Mouse (Mus musculus) limb, embryonic 11.5 days (tissue): ENCODE measurements around the gene Tm9sf3. TPM values are rescaled to one million over a fixed set of nuclear protein-coding genes. Genes with fewer than 3 reads are reported as not detected.

Experiments
- ATAC-seq: fragments of 200-750 bp; cut with Nextera tagmentation; 2 replicates; pipeline ENCODE4 v1.8.0; 2017; ENCODE audit warnings: low read depth; ENCODE audit not compliant: insufficient number of reproducible peaks, low FRiP score, low TSS enrichment
- DNase-seq: peaks from one replicate; pipeline ENCODE4 v3.0.0-alpha.2; 2015; ENCODE audit warnings: low spot score
- H3K27ac ChIP-seq: fragments of 300-500 bp; sonication (generic); replicated peaks from 2 replicates; pipeline ENCODE4 v1.5.1; 2014; ENCODE audit warnings: low read depth, mild to moderate bottlenecking, low read length
- H3K27me3 ChIP-seq: fragments of 300-500 bp; sonication (generic); 2 replicates; pipeline ENCODE4 v1.6.1; 2014; ENCODE audit warnings: mild to moderate bottlenecking, low read length, mixed read lengths; ENCODE audit not compliant: control insufficient read depth, insufficient read depth
- H3K36me3 ChIP-seq: fragments of 300-500 bp; sonication (generic); 2 replicates; pipeline ENCODE4 v1.6.1; 2014; ENCODE audit warnings: mild to moderate bottlenecking, low read length, moderate library complexity, mixed read lengths; ENCODE audit not compliant: control insufficient read depth, insufficient read depth
- H3K4me1 ChIP-seq: fragments of 300-500 bp; sonication (generic); 2 replicates; pipeline ENCODE4 v1.6.1; 2014; ENCODE audit warnings: low read length, mixed read lengths; ENCODE audit not compliant: control insufficient read depth, insufficient read depth
- H3K4me2 ChIP-seq: fragments of 300-500 bp; sonication (generic); 2 replicates; pipeline ENCODE4 v1.6.1; 2014; ENCODE audit warnings: low read depth, mild to moderate bottlenecking, moderate library complexity; ENCODE audit not compliant: severe bottlenecking
- H3K4me3 ChIP-seq: fragments of 300-500 bp; sonication (generic); 2 replicates; pipeline ENCODE4 v1.5.1; 2014; ENCODE audit warnings: low read depth, low read length
- H3K9ac ChIP-seq: fragments of 300-500 bp; sonication (generic); 2 replicates; pipeline ENCODE4 v1.6.1; 2014; ENCODE audit warnings: mild to moderate bottlenecking, low read length
- H3K9me3 ChIP-seq: fragments of 300-500 bp; sonication (generic); 2 replicates; pipeline ENCODE4 v1.6.1; 2016; ENCODE audit warnings: low read length; ENCODE audit not compliant: control insufficient read depth
- WGBS: fragments of 180-500 bp; shearing (Covaris S2); extraction: QIAGEN DNeasy Blood & Tissue Kit; methylation state at CpG from one replicate; pipeline ENCODE4 v1.1.7; 2014; 5-methylcytosine and 5-hydroxymethylcytosine counted together
- polyA plus RNA-seq: library from polyadenylated mRNA; unstranded; fragments of >200 nt; fragmentation: Nextera tagmentation; extraction: Ambion mirVana; gene quantifications from 2 replicates; pipeline ENCODE4 v1.2.1, GENCODE M21; 2014

Gene Tm9sf3
- polyA plus RNA-seq, 1 experiment from 2014 or later: 132 TPM

DNA sequence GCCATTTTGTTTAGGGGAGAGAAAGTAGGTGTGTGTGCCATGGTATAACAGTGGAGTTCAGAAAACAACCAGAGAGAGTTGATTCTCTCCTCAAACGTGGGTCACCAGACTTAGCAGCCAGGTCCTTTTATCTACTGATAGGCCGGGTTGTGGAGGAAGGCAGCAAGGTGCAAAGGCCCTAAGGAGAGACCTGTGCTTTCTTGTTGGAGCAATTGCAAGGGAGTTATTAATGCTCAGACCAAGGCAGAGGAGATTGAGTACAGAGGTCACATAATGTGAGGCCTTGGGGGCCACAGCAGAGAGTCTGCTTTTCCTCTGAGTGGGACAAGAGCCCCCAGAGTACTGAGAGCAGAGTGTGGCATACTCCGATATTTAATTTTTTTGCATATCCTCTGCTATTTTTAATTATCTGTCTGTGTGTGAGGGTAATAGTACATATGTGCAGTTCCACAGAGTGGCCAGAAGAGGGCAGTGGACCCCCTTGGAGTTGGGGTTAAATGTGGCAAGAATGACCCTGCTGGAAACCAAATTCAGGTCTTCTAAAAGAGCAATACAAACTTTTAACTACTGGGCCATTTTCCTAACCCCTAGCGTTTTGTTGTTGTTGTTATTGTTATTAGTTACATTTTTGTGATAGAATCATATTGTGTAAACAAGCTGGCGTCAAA is 27.3 kb upstream of the Tm9sf3 start:
- H3K27me3 ChIP-seq: peaks cover 12% of the 10 kb centered on the region; the same call in 1 of the 2 replicates
- WGBS: 55% methylated on average over 5 of the region's 5 CpGs

GRCm38 (mm10) chr19:41288568-41288967 is 24.8 kb upstream of the Tm9sf3 start:
- H3K4me1 ChIP-seq: no peaks in the 10 kb centered on the region
- H3K9me3 ChIP-seq: no peaks in the 10 kb centered on the region
- no peak overlapping the region for H3K4me3 ChIP-seq
- DNase-seq: no peak
- no peak for ATAC-seq
- no peaks in the 10 kb centered on the region for H3K36me3 ChIP-seq
- WGBS: 76% methylated on average over 6 of the region's 6 CpGs
- H3K27me3 ChIP-seq: peaks cover 8% of the 10 kb centered on the region
- H3K27ac ChIP-seq: no peak overlapping the region
- H3K4me2 ChIP-seq: no peak overlapping the region
- no peak overlapping the region for H3K9ac ChIP-seq

More for the DNA sequence above, 27.3 kb upstream of the Tm9sf3 start:
- no peak overlapping the region for H3K27ac ChIP-seq
- no peaks in the 10 kb centered on the region for H3K36me3 ChIP-seq
- H3K9ac ChIP-seq: no peak overlapping the region
- ATAC-seq (no peak), DNase-seq (no peak)
- no peaks in the 10 kb centered on the region for H3K9me3 ChIP-seq
- H3K4me3 ChIP-seq: no peak overlapping the region
- no peaks in the 10 kb centered on the region for H3K4me1 ChIP-seq
- H3K4me2 ChIP-seq: no peak overlapping the region

DNA sequence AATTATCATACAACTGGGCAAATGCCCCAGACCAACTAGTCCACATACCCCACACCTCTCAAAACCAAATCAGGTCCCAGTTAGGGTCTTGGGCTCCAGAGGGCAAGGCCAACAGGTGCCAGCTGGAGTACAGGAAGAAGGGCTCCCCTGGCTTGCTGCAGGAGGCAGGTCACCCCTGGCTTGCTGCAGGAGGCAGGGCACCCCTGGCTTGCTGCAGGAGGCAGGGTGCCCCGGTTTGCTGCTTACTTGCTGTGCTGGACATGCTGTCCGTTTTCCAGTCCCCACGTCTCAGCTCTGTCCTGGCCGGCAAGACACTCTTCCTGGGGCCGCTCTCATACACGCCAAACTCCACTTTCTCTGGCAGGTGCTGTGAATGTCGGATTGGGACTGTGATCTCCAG is 23.4 kb upstream of the Tm9sf3 start:
- H3K4me2 ChIP-seq: no peak overlapping the region
- H3K27me3 ChIP-seq: peaks cover 8% of the 10 kb centered on the region
- no peaks in the 10 kb centered on the region for H3K4me1 ChIP-seq
- no peaks in the 10 kb centered on the region for H3K36me3 ChIP-seq
- no peak overlapping the region for H3K27ac ChIP-seq
- WGBS: 89% methylated on average over 7 of the region's 7 CpGs
- no peak overlapping the region for H3K4me3 ChIP-seq
- ATAC-seq (no peak), DNase-seq (no peak)
- no peaks in the 10 kb centered on the region for H3K9me3 ChIP-seq
- no peak overlapping the region for H3K9ac ChIP-seq

DNA sequence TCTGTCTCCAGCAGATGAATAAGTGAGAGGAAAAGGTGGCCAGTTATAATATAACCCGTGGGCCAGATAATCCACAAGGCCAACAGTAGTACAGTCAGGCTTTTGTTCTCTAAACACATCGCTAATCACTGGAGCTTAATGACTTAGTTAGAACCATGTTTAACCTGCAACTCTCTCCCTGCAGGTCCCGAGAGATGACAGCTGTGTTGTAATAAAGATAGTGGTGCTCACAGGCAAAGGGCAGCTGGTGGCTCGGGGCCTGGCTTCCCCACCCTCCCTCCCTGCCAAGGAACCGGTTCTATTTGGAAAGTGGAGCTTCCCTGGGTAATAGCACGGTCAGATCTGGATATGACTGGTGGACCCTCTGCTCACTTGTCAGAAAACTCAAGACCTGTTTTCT is 20.7 kb upstream of the Tm9sf3 start:
- H3K27ac ChIP-seq: no peak overlapping the region
- no peak for DNase-seq
- WGBS: 40% methylated on average over 6 of the region's 6 CpGs
- no peaks in the 10 kb centered on the region for H3K4me1 ChIP-seq
- H3K36me3 ChIP-seq: no peaks in the 10 kb centered on the region
- H3K4me3 ChIP-seq: no peak overlapping the region
- no peak for ATAC-seq
- no peak overlapping the region for H3K4me2 ChIP-seq
- H3K27me3 ChIP-seq: peaks cover 8% of the 10 kb centered on the region
- no peak overlapping the region for H3K9ac ChIP-seq
- no peaks in the 10 kb centered on the region for H3K9me3 ChIP-seq

- Histone ChIP-seq H3K27me3 (peaks cover 8% of the 10 kb centered on the region), H3K36me3 (no peaks in the 10 kb centered on the region), H3K9me3 (no peaks in the 10 kb centered on the region), H3K4me2 (no peak overlapping the region), H3K9ac (no peak overlapping the region), H3K4me1 (no peaks in the 10 kb centered on the region), H3K27ac (no peak overlapping the region), H3K4me3 (no peak overlapping the region)
- 74% methylated on average over 5 of the region's 5 CpGs for WGBS
- DNase-seq: no peak
- no peak for ATAC-seq
Observed at GRCm38 (mm10) chr19:41282718-41283117, 18.9 kb upstream of the Tm9sf3 start.

DNA sequence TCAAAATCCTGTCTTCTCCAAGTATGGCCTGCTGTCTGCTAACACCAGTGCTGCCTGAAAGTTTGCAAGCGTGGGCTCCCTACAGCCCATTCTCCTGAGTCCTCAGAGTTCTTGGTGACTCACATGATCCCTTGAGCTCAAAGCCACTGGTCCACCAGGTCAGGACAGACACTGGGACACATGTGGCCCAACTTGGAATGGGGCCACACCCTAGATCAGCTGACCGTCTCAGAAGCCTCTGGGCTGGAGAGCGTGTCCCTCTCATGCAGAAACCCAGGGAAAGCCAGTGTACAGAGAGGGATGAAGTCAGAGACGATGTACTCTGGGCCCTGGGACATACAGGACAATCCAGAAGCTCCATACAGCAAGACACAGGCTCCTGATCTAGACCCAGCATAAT is 18.4 kb upstream of the Tm9sf3 start:
- no peak overlapping the region for H3K4me3 ChIP-seq
- H3K27me3 ChIP-seq: peaks cover 6% of the 10 kb centered on the region
- H3K4me1 ChIP-seq: no peaks in the 10 kb centered on the region
- H3K4me2 ChIP-seq: no peak overlapping the region
- no peak overlapping the region for H3K27ac ChIP-seq
- no peaks in the 10 kb centered on the region for H3K36me3 ChIP-seq
- ATAC-seq (no peak), DNase-seq (no peak)
- 87% methylated on average over 4 of the region's 4 CpGs for WGBS
- H3K9ac ChIP-seq: no peak overlapping the region
- no peaks in the 10 kb centered on the region for H3K9me3 ChIP-seq

DNA sequence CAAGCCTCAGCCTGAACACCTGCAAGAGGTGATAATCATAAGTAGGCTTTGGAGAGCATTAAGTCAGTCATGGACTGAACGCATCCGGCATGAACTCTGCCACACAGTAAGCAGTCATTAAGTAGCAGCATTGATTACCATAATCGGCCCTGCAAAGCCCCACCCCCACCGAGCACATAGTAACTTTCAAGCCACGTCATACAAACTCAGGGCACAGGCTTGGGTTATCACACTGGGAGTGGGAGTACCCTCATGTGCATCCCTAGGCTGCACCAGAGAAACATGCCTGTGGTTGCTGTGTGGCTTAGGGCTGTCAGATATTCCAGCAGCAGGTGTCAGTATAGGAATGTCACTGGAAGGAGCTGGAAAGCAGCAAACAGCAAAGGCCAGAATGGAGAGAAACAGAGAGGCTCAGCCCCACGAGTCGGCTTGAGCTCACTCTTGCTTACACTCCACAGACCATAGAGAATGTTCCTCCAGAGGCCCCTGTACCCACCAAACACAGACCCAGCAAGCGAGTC is 16.0 kb upstream of the Tm9sf3 start:
- DNase-seq: no peak
- Histone ChIP-seq H3K27ac (no peak overlapping the region), H3K4me3 (no peak overlapping the region), H3K36me3 (no peaks in the 10 kb centered on the region), H3K9me3 (no peaks in the 10 kb centered on the region), H3K27me3 (no peaks in the 10 kb centered on the region), H3K4me2 (no peak overlapping the region), H3K9ac (no peak overlapping the region), H3K4me1 (no peaks in the 10 kb centered on the region)
- ATAC-seq: no peak
- 71% methylated on average over 8 of the region's 8 CpGs for WGBS

GRCm38 (mm10) chr19:41278606-41279005 is 14.8 kb upstream of the Tm9sf3 start:
- Histone ChIP-seq H3K4me2 (no peak overlapping the region), H3K9ac (no peak overlapping the region), H3K27me3 (no peaks in the 10 kb centered on the region), H3K4me1 (no peaks in the 10 kb centered on the region), H3K4me3 (no peak overlapping the region), H3K36me3 (no peaks in the 10 kb centered on the region), H3K9me3 (no peaks in the 10 kb centered on the region), H3K27ac (no peak overlapping the region)
- no peak for ATAC-seq
- 85% methylated on average over 7 of the region's 7 CpGs for WGBS
- no peak for DNase-seq

DNA sequence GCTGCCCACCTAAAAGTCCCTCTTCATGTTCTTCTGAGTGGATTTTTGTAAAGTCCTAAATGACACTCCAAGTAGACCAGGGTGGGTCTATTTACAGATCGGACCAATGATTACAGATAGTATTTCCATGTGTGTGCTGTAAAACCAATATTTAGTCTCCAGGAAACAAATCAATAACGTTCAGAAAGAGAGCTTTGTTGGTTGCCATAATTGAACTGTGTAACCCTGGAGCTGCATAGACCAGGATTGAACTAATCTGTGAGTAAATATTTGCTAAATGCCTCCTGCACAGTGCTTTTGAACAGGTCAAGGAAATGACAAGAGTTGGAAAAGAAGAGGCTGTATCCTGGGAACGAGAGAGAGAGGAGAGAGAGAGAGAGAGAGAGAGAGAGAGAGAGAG is 11.8 kb upstream of the Tm9sf3 start:
- ATAC-seq (no peak), DNase-seq (no peak)
- no peak overlapping the region for H3K9ac ChIP-seq
- H3K4me2 ChIP-seq: no peak overlapping the region
- H3K27ac ChIP-seq: no peak overlapping the region
- H3K9me3 ChIP-seq: no peaks in the 10 kb centered on the region
- WGBS: 75% methylated on average over 3 of the region's 3 CpGs
- no peaks in the 10 kb centered on the region for H3K27me3 ChIP-seq
- no peak overlapping the region for H3K4me3 ChIP-seq
- no peaks in the 10 kb centered on the region for H3K36me3 ChIP-seq
- no peaks in the 10 kb centered on the region for H3K4me1 ChIP-seq
